Mouse (Mus musculus) ES-E14 (cell line): ENCODE data around the gene Lingo1.

Experiments used
- HCFC1 ChIP-seq: IDR thresholded peaks from 2 replicates; pipeline ENCODE4 v1.6.1; 2012; ENCODE audit warnings: low read length, inconsistent platforms, borderline replicate concordance; ENCODE audit not compliant: insufficient read depth
- ZC3H11A ChIP-seq: IDR thresholded peaks from 2 replicates; pipeline ENCODE4 v1.6.1; 2012; ENCODE audit warnings: low read depth, mild to moderate bottlenecking, inconsistent platforms, low read length, borderline replicate concordance
- ZNF384 ChIP-seq: IDR thresholded peaks from 2 replicates; pipeline ENCODE4 v1.6.1; 2012; ENCODE audit warnings: low read depth, low read length, inconsistent platforms

GRCm38 (mm10) chr9:56675696-56676095 lies 120.6 kb downstream of the Lingo1 start:
- no peak for TF ChIP-seq ZC3H11A
- no peak for TF ChIP-seq ZNF384
- no peak for TF ChIP-seq HCFC1
